Mouse (Mus musculus): ENCODE results near the gene Stard8.
"Not testable (repeated sequence)": the region's sequence is repeated elsewhere in the genome, so short reads cannot be mapped to it uniquely, and the experiment has no call there.

Stard8 gene

GRCm38 (mm10) chrX:99048111-99048510, 45.1 kb downstream of the Stard8 start:
- no peak for DNase-seq

DNA sequence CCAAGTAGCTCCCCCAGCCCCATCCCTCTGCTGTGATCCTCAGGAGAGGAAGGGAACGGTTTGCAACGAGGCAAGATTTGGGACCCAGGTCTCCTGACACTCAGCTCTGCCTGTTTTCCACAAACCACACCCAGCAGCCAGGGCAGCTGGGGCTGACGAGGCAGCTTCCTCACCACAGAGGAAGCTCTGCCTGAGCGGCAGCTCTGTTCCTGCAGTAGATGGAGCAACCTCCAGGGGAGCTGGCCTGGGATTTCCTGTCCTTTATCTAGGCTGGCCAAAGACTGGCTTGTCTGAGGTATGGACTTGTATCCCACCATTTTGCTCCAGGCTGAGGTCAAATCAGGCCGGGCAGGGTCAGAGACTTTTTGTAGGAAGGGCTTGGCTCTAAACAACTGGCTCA, 46.2 kb downstream of the Stard8 start:
- DNase-seq = no peak

DNA sequence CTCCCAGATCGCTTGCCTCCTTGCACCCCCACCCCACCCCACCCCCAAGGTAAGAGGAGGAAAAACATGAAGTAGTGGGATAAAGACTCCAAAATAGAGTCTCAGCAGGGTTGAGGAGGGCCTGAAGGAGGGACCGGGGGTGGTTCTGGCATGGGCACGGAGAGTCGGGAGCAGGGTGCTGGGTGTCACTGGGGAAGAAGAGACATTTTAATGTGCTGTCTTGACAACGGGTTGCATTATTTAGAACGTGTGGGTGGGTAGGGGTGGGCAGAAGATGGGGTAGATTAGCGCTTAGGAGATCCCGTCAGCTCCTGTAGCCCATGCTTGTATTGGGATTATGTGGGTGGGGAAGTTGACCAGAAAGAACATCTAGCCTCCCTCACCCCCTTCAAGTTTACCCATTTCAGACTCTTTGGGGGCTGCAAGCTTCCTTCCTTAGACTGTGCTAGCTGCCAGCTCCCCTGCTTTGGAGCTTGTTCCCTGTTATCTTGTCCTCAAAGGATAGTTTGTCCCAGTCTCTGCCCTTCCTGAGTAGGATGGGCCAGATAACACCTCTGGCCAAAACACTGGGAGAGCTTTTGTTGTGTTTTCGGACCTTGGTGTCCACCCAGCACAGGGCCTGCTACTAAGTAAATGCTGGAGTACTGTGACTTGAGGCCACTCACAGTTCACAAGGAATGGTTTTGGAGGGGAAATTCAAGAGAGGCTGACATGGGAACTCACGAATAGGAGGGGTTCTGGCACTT, 47.9 kb downstream of the Stard8 start:
- no peak for DNase-seq

- DNase-seq = no peak
Measured at GRCm38 (mm10) chrX:99052255-99052654, 49.2 kb downstream of the Stard8 start.

GRCm38 (mm10) chrX:99054512-99054911, 51.5 kb downstream of the Stard8 start:
- DNase-seq = no peak

DNA sequence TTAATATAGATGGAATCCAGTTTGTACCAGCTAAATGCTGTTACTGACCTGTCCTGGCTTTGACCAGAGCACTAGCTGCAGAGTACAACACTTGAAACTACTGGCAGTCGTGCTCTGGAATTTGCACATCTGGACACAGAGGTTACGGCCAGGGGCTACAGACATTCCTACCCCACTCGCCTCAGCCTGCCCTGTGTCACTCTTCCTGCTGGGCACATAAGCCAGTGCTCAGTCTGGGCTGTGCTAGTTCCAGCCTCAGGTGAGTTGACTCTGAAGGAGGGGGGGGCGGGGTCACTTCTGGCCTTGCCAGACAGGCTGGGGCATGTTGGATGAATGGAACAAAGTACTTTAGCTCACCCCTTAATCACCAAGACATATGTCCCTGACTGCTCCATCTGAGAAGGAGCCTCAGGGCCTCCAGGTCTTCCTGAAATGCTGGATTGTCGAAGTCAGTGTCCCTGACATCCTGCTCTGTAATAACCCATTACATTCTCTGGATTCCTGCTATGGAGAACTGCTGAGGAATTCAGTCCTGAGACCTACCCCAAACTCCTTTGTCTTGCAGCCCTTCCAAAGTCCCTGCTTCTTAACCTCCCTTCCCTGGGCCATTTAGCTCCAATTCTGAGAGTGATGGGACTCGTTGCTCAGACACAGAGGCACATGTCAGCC, 54.9 kb downstream of the Stard8 start:
- no peak for DNase-seq

DNA sequence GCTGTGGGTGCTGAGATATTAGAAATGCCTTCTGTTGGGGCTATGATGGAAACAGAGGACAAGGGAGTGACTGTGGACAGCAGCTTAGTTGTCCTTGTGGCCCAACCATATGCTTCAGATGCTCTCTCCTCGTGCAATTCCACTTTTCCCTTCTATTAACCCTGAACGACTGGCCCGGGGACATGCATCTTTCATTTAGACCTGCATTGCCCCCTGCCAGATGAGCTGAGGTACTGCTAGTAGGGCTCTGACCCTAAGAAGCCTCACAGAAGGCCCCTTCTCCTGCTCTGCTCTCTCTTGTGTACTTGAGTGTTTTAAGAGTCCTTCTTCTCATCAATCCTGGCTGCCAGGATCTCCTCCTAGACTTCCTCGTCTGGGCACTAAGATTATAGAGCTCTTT, 56.1 kb downstream of the Stard8 start:
- no peak for DNase-seq

- no peak for DNase-seq
Measured at GRCm38 (mm10) chrX:99065582-99065981, 62.5 kb downstream of the Stard8 start.

- no peak for DNase-seq
Measured at GRCm38 (mm10) chrX:99066550-99066949, 63.5 kb downstream of the Stard8 start.

DNA sequence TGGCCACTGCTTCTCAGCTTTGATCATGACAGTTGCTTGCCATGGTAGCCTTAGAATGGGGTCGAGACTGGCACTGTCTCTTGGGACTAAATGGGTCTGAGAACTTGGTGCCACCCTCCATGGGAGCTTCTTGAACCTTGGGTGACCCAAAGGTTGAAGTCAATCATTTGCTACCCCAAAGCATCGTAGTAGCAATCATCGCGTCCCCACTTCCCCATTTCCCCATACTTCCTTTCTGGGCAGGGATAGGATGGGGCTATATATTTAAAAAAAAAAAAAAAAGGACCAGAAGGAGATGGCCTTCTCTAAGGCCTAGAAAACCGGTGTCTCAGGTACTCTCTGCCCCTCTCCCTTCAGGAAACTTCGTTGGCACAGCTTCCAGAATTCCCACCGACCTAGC, 64.2 kb downstream of the Stard8 start:
- no peak for DNase-seq

DNA sequence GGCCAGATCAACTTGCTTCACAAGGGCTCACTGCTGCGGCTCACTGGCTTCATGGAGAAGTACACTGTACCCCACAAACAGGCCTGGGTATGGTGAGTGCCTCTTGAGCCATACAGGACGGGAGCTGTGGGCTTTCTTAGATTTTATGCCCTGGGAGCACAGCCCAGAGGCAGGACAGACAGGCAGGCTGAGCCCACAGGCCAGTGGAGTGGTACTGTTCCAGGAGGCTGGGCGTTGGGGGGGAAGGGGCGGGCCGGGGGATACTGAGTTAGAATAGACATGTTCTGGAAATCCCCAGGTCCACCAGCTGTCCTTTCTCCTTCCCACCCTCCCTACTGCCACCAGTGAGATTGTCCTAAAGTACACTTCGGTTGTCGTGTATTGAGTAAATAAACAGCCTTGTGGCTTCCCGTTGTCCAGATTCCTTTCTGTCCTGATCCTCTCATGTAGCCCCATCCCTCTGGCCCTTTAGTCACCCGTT, 64.7 kb downstream of the Stard8 start:
- DNase-seq = no peak

DNA sequence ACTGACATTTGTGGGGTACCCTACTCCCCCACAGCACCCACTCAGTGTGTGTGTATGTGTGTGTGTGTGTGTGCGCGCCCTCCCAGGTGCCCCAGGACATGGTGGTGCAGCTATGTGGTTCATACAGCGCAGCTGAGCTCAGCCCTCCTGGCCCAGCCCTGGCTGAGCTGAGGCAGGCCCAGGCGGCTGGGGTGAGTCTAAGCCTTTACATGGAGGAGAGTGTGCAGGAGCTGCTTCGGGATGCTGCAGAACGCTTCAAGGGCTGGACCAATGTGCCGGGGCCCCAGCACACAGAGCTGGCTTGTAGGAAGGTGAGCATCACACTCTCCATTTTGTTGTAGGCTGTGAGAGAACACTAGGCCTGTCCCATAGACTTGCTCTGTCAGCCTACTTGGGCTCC, 68.1 kb downstream of the Stard8 start:
- no peak for DNase-seq

DNA sequence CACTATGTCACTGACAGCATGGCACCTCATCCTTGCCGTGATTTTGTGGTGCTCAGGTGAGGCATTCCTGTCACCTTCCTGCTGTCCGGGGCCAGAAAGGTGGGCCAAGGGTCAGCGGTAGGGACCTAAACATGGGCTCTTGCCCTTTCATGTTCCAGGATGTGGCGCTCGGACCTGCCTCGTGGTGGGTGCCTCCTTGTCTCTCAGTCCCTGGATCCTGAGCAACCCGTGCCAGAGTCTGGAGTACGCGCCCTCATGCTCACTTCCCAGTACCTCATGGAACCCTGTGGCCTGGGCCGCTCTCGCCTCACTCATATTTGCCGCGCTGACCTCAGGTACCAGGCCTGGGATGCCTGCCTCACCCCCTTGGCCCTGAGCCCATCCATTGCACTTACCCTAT, 69.5 kb downstream of the Stard8 start:
- DNase-seq = no peak

- no peak for DNase-seq
Measured at GRCm38 (mm10) chrX:99075111-99075510, 72.1 kb downstream of the Stard8 start.

DNA sequence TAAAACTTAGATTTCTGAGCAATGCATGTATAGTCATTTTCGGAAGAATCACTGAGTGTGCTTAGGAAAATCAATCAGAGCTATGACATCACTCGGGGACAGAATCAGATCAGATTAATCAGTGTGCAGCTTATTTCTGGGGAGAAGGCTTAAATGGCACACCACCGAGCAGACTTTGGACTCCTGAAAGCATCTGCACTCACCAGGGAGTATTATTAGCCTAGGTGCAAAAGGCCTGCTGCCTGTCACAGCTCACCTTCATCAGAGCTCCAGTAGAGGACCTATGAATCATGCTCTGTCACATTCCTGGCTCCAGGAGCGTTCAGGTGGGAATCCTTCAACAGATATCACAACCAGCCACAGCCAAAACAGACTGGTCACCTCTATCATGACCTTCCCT, 73.4 kb downstream of the Stard8 start:
- no peak for DNase-seq

DNA sequence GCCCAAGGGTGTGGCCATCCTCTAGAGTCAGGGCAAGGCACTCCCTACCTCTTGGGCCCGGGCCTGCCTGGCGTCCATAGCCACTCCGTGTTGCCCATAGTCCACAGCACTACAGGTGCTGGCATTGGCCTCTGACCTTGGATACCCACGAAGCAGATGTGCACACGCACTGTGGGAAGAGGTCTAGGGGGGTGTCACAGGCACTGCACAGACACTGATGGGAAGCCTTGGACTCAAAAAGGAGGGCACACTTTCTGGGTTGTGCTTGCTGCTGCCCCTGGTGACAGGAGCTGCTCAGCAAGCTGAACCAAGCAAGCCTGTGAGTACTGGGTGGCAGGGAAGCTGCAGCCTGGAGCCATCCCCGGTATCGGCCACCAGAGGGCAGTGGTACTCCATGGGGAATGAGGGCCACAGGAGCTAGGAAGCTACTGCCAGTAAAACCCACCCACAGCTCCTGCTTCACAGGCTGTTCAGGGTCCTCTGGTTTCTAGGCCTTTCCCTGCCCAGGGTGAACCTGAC, 75.4 kb downstream of the Stard8 start:
- DNase-seq = not testable (repeated sequence)

DNA sequence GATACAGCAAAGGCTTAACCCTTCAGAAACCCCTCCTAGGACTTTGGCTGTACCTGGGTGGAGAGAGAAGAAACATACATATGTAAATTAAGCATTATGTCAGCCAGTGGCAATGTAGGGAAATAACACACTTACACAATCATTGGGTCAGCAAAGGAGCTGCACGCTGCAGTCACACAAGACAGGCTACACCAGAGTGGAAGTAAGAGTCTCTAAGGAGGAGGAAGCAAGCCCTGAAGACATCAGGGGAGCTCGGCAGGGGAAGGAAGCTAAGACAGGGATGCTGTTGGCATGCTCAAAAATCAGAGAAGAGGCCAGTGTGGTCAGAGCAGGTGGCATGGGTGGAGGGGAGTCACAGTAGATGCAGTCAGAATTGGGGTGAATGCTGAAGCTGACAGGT, 89.7 kb downstream of the Stard8 start:
- no peak for DNase-seq

- DNase-seq = not testable (repeated sequence)
Measured at GRCm38 (mm10) chrX:99111088-99111724, 108.2 kb downstream of the Stard8 start.

GRCm38 (mm10) chrX:99119510-99119909, 116.5 kb downstream of the Stard8 start:
- no peak for DNase-seq
